Mouse (Mus musculus) urinary bladder, adult 2 months (tissue): ENCODE data around the gene Fut1. TPM values are rescaled to one million over a fixed set of nuclear protein-coding genes. Genes with fewer than 3 reads are reported as not detected.

ENCODE experiments used
- DNase-seq: peaks from one replicate; pipeline ENCODE4 v3.0.0; 2022; ENCODE audit warnings: low spot score
- polyA plus RNA-seq: library from polyadenylated mRNA; depleted of rRNA; stranded (reverse); fragments of >200 nt; gene quantifications from 2 replicates; pipeline ENCODE4 v1.2.3, GENCODE M21; 2012

Fut1 gene
- polyA plus RNA-seq, 1 experiment, result not detected

GRCm38 (mm10) chr7:45598960-45599879 is 17.9 kb upstream of the Fut1 start:
- no peak for DNase-seq

GRCm38 (mm10) chr7:45605704-45606289 is 11.3 kb upstream of the Fut1 start:
- DNase-seq, result no peak

- DNase-seq, result no peak
These were observed 7.6 kb upstream of the Fut1 start for GRCm38 (mm10) chr7:45609511-45609910.

- no peak for DNase-seq
These were observed 812 bp upstream of the Fut1 start for GRCm38 (mm10) chr7:45616277-45616676.

- DNase-seq, result no peak
These were observed 1.2 kb downstream of the Fut1 start for GRCm38 (mm10) chr7:45618316-45618715.

- no peak for DNase-seq
These were observed 2.5 kb downstream of the Fut1 start for GRCm38 (mm10) chr7:45619592-45619991.

GRCm38 (mm10) chr7:45621443-45621842 is 4.4 kb downstream of the Fut1 start, which contains the start of gene Izumo1:
Izumo1 (plus strand) TSS chr7:45621811.
- no peak for DNase-seq

- DNase-seq, result no peak
These were observed 6.4 kb downstream of the Fut1 start for GRCm38 (mm10) chr7:45623507-45623906.

- DNase-seq, result no peak
These were observed 7.6 kb downstream of the Fut1 start for GRCm38 (mm10) chr7:45624718-45625117.

- no peak for DNase-seq
These were observed 8.4 kb downstream of the Fut1 start for GRCm38 (mm10) chr7:45625481-45625880.

GRCm38 (mm10) chr7:45626571-45627076 is 9.5 kb downstream of the Fut1 start:
- DNase-seq, result no peak

- no peak for DNase-seq
These were observed 10.2 kb downstream of the Fut1 start, which contains the start of gene Rasip1 for GRCm38 (mm10) chr7:45627261-45627660. Rasip1 (plus strand) TSS chr7:45627488.

GRCm38 (mm10) chr7:45628364-45629294 is 11.5 kb downstream of the Fut1 start:
- peak; percentile 93 for DNase-seq

- DNase-seq, result no peak
These were observed 13.2 kb downstream of the Fut1 start for GRCm38 (mm10) chr7:45630064-45630907.

GRCm38 (mm10) chr7:45632499-45632898 is 15.4 kb downstream of the Fut1 start:
- no peak for DNase-seq

GRCm38 (mm10) chr7:45634946-45635681 is 18.0 kb downstream of the Fut1 start:
- DNase-seq, result no peak

- DNase-seq, result no peak
These were observed 18.9 kb downstream of the Fut1 start for GRCm38 (mm10) chr7:45635711-45636688.

GRCm38 (mm10) chr7:45637710-45638109 is 20.6 kb downstream of the Fut1 start:
- no peak for DNase-seq
